Mouse (Mus musculus) lung, embryonic 16.5 days (tissue): ENCODE measurements around the gene Pld2. TPM values are rescaled to one million over a fixed set of nuclear protein-coding genes. Genes with fewer than 3 reads are reported as not detected.

Source experiments
- ATAC-seq: fragments of 200-750 bp; cut with Nextera tagmentation; 2 replicates; pipeline ENCODE4 v1.8.0; 2017; ENCODE audit warnings: low read depth, mild to moderate bottlenecking, moderate library complexity
- H3K27ac ChIP-seq: fragments of 300-500 bp; sonication (generic); 2 replicates; pipeline ENCODE4 v1.5.1; 2014; ENCODE audit warnings: mild to moderate bottlenecking, control low read depth, low read length
- H3K27me3 ChIP-seq: fragments of 300-500 bp; sonication (generic); 2 replicates; pipeline ENCODE4 v1.6.1; 2014; ENCODE audit warnings: low read depth, low read length, mixed read lengths; ENCODE audit not compliant: control insufficient read depth, insufficient read depth
- H3K36me3 ChIP-seq: fragments of 300-500 bp; sonication (generic); 2 replicates; pipeline ENCODE4 v1.6.1; 2014; ENCODE audit warnings: low read length; ENCODE audit not compliant: control insufficient read depth, insufficient read depth
- H3K4me1 ChIP-seq: fragments of 300-500 bp; sonication (generic); replicated peaks from 2 replicates; pipeline ENCODE4 v1.6.1; 2014; ENCODE audit warnings: low read length, mixed read lengths; ENCODE audit not compliant: control insufficient read depth, insufficient read depth
- H3K4me2 ChIP-seq: fragments of 300-500 bp; sonication (generic); 2 replicates; pipeline ENCODE4 v1.6.1; 2014; ENCODE audit warnings: low read depth, low read length, control low read depth
- H3K4me3 ChIP-seq: fragments of 300-500 bp; sonication (generic); 2 replicates; pipeline ENCODE4 v1.5.1; 2014; ENCODE audit warnings: mild to moderate bottlenecking, low read length, control low read depth
- H3K9ac ChIP-seq: fragments of 300-500 bp; sonication (generic); 2 replicates; pipeline ENCODE4 v1.6.1; 2014; ENCODE audit warnings: low read length, control low read depth
- H3K9me3 ChIP-seq: fragments of 300-500 bp; sonication (generic); 2 replicates; pipeline ENCODE4 v1.6.1; 2016; ENCODE audit warnings: low read length; ENCODE audit not compliant: control insufficient read depth
- WGBS: fragments of 180-500 bp; shearing (Covaris S2); extraction: QIAGEN DNeasy Blood & Tissue Kit; methylation state at CpG from one replicate; pipeline ENCODE4 v1.1.7; 2014; 5-methylcytosine and 5-hydroxymethylcytosine counted together
- polyA plus RNA-seq: library from polyadenylated mRNA; unstranded; fragments of >200 nt; fragmentation: Nextera tagmentation; extraction: Ambion mirVana; gene quantifications from 2 replicates; pipeline ENCODE4 v1.2.1, GENCODE M21; 2015

Gene Pld2
- polyA plus RNA-seq, 1 experiment from 2014 or later: 12.5 TPM

DNA sequence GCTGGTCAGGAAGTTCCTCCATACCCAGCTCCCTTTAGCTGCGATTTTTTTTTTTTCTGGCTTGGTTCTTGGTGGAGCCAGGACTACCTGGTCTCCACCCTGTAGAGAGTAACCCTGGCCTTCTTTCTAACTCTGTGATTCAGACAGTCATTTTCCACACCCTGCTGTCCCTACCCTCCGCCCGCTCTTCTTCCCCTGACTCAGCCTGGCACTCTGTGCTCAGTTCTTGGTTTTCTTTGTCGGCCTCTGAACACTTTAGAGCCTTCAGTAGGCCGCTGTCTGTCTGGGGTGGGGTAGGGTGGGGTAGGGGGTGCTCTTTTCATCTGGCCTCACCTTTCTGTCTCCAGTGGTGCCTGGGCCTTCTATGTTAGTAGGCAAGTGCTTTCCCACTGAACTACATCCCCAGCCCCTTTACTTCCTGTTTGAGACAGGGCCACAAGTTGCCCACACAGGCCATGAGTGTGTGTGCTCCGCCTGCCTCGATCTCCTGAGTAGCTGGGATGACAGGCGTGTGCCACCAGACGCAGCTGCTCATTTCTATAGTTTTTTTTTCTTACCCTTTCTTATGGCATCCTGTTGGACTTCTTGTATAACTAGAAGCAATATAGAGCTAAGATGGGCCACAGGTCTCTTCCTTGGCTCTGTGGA is 40.0 kb downstream of the Pld2 start:
- no peaks in the 10 kb centered on the region for H3K36me3 ChIP-seq
- H3K4me2 ChIP-seq: no peak overlapping the region
- peaks cover 53% of the 10 kb centered on the region for H3K4me1 ChIP-seq
- 75% methylated on average over 9 of the region's 9 CpGs for WGBS
- ATAC-seq: no peak
- no peaks in the 10 kb centered on the region for H3K27me3 ChIP-seq
- no peaks in the 10 kb centered on the region for H3K9me3 ChIP-seq
- 0 out of 2 replicates have a peak overlapping the region, but pooled peaks have one; percentile 44 for H3K27ac ChIP-seq
- no peak overlapping the region for H3K4me3 ChIP-seq
- no peak overlapping the region for H3K9ac ChIP-seq

DNA sequence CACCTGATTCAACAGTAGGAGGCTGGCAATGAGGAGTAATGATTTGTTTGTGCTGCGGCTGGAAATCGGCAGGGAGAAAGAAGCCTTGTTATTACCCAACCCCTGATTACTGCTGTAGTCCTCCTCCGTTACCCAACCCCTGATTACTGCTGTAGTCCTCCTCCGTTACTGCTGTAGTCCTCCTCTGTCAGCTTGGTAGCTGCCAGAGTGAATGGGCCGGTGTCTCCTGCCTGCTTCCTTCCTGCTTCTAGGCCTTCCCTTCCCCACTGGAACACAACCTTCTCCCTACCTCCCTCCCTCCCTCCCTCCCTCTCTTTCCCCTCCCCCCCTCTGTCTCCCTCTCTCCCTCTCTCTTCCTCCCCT is 40.5 kb downstream of the Pld2 start:
- H3K27me3 ChIP-seq: no peaks in the 10 kb centered on the region
- H3K27ac ChIP-seq: 0 out of 2 replicates have a peak overlapping the region, but pooled peaks have one; percentile 44
- H3K9ac ChIP-seq: no peak overlapping the region
- no peak for ATAC-seq
- no peaks in the 10 kb centered on the region for H3K36me3 ChIP-seq
- whole genome bisulfite sequencing: 52% methylated on average over 5 of the region's 5 CpGs
- no peak overlapping the region for H3K4me3 ChIP-seq
- H3K4me2 ChIP-seq: no peak overlapping the region
- peaks cover 58% of the 10 kb centered on the region for H3K4me1 ChIP-seq
- no peaks in the 10 kb centered on the region for H3K9me3 ChIP-seq

DNA sequence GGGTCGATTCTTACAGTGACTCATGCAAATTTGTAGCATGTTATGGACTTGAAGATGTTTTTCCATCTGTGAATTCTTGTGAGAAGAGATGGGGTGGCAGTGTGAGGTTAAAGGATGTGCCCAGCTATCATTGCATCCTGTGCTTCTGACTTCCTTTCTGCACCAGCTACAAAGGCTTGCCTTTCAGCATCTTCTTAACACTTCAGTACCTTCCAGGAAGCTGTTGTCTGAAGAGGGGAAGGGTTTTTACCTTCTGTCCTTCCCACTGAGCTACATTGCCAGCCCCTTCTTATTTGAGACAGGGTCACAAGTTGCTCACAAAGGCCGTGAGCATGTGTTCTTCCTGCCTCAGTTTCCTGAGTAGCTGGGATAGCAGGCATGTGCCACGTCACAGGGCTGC is 41.1 kb downstream of the Pld2 start:
- Histone ChIP-seq H3K9ac (no peak overlapping the region), H3K4me3 (no peak overlapping the region), H3K9me3 (no peaks in the 10 kb centered on the region), H3K36me3 (no peaks in the 10 kb centered on the region), H3K27ac (no peak overlapping the region), H3K4me2 (no peak overlapping the region), H3K4me1 (peaks cover 60% of the 10 kb centered on the region), H3K27me3 (no peaks in the 10 kb centered on the region)
- no peak for ATAC-seq
- 67% methylated on average over 3 of the region's 3 CpGs for WGBS

DNA sequence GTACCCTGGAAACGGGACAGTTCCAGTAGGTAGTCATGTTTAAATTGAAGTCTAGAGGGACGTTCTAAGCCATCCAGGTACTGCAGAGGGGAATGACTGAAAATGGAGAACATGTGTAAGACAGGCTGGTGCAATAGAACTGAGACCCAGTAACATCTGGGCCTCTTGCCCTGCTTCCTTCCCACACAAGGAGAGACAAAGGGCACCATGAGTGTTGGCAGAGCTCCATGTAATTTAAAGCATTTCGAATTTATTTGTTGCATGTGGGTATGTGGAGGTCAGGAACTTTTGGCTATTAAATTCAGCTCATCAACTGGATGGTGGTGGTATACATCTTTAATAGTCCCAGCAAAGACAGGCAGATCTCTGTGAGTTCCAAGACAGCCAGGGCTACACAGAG is 42.3 kb downstream of the Pld2 start:
- ATAC-seq: no peak

DNA sequence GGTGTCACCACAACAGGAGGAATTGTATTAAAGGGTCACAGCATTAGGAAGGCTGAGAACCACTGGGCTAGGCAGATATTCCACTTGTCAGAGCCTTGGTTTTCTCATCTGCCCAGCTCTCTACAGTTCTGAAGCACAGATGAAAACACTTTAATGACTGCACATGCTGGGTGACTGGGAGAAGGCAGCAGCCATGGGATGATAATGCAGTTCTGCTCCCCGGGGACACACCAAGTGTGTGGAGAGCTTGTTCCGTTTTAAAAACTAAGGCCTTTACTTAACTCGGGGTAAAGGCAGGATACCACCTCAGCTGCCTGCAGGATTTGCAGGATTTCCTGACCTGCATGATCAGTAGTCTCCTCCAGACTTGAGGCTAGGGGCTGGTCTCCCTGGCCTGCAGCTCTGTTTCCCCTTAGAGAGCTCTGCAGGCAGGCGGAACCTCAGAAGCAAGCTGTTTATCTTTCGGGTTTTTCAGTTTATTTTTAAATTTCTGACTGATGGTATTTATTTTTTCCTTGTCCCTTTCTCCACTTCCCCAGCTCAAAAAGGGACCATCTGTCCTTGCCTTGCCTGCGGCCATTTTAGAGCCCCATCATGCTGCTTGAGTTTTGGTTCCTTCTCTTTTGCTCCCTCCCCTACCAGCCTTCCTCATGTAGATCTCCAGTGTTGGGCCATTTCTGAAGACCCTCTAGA is 43.3 kb downstream of the Pld2 start:
- 0 out of 2 replicates have a peak, but pooled peaks have one; percentile 23 for ATAC-seq
- WGBS: 34% methylated on average over 6 of the region's 6 CpGs
- Histone ChIP-seq H3K9ac (no peak overlapping the region), H3K27me3 (no peaks in the 10 kb centered on the region), H3K36me3 (no peaks in the 10 kb centered on the region), H3K4me3 (no peak overlapping the region), H3K27ac (peak overlapping the region; percentile 58), H3K4me1 (peaks cover 49% of the 10 kb centered on the region), H3K9me3 (no peaks in the 10 kb centered on the region), H3K4me2 (no peak overlapping the region)

More for the DNA sequence above, 42.3 kb downstream of the Pld2 start:
- Histone ChIP-seq H3K9me3 (no peaks in the 10 kb centered on the region), H3K27me3 (no peaks in the 10 kb centered on the region), H3K9ac (no peak overlapping the region), H3K36me3 (no peaks in the 10 kb centered on the region), H3K4me2 (no peak overlapping the region), H3K4me3 (no peak overlapping the region), H3K27ac (0 out of 2 replicates have a peak overlapping the region, but pooled peaks have one; percentile 58), H3K4me1 (peaks cover 56% of the 10 kb centered on the region)
- 36% methylated on average over 3 of the region's 3 CpGs for WGBS

DNA sequence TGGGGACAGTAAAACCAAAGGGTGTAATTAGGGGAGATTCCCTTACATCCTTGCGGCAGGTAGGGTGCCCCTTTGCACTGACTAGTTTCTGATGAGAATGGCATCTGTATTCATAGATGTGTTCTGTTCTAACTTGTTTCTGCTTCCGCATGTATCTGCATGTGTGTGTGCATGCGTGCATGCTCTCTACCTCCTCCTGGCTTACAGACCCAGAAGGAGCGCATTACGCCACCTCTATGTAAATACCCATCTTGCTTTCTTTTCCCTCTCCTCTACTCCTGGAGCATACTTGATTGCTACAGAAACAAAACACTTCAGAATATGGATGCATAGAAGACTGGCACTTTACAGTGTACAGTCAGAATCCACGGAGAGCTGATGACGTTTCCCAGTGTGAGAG is 43.9 kb downstream of the Pld2 start:
- H3K4me1 ChIP-seq: peaks cover 44% of the 10 kb centered on the region
- H3K4me2 ChIP-seq: no peak overlapping the region
- peak overlapping the region; percentile 58 for H3K27ac ChIP-seq
- H3K9me3 ChIP-seq: no peaks in the 10 kb centered on the region
- H3K4me3 ChIP-seq: no peak overlapping the region
- no peak for ATAC-seq
- WGBS: 75% methylated on average over 7 of the region's 7 CpGs
- no peak overlapping the region for H3K9ac ChIP-seq
- H3K27me3 ChIP-seq: no peaks in the 10 kb centered on the region
- H3K36me3 ChIP-seq: no peaks in the 10 kb centered on the region

DNA sequence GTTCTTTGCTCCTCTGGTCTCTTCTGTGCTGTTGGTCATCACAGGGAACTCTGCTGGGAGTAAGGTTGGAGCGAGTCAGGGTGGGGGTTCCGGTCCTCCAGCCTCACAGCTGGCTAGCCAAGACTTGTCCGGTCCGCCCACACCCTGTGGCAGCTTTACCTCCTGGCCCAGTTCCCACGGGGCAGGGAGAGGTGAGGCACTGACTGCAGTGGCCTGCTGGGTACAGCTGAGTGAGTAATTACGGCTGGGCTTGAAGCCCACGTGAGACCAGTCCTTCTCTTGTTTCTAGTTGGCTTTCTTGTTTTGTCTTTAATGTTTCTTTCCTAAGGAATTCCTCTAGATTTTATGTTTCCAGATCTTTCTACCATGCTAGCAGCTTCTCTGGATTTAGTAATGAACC is 45.6 kb downstream of the Pld2 start:
- Histone ChIP-seq H3K27me3 (no peaks in the 10 kb centered on the region), H3K9ac (no peak overlapping the region), H3K4me2 (no peak overlapping the region), H3K27ac (0 out of 2 replicates have a peak overlapping the region, but pooled peaks have one; percentile 36), H3K4me1 (peaks cover 28% of the 10 kb centered on the region), H3K36me3 (no peaks in the 10 kb centered on the region), H3K9me3 (no peaks in the 10 kb centered on the region), H3K4me3 (no peak overlapping the region)
- 32% methylated on average over 7 of the region's 7 CpGs for WGBS
- ATAC-seq: peak; percentile 80

DNA sequence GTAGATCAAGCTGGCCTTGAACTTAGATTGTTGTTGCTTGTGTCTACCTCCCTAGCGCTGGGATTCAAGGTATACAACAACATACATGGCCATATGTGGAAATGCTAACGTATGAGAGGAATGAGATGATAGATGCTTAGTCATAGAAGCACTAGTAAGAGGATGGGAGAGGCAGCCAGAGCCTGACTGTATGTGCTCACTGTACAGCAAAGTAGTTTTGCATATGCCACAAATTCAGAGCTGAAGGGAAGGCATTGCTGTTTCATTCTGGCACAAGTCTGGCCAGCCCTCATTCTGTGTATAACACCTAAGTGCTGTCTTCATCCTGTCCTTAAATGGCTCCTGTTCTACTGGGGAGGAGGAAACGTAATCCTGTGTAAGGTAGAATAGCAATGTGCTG is 46.4 kb downstream of the Pld2 start:
- H3K4me1 ChIP-seq: peaks cover 28% of the 10 kb centered on the region
- no peak overlapping the region for H3K27ac ChIP-seq
- no peaks in the 10 kb centered on the region for H3K9me3 ChIP-seq
- no peak overlapping the region for H3K4me3 ChIP-seq
- WGBS: 75% methylated on average over 3 of the region's 3 CpGs
- no peaks in the 10 kb centered on the region for H3K36me3 ChIP-seq
- no peak overlapping the region for H3K4me2 ChIP-seq
- H3K9ac ChIP-seq: no peak overlapping the region
- ATAC-seq: no peak
- H3K27me3 ChIP-seq: no peaks in the 10 kb centered on the region

DNA sequence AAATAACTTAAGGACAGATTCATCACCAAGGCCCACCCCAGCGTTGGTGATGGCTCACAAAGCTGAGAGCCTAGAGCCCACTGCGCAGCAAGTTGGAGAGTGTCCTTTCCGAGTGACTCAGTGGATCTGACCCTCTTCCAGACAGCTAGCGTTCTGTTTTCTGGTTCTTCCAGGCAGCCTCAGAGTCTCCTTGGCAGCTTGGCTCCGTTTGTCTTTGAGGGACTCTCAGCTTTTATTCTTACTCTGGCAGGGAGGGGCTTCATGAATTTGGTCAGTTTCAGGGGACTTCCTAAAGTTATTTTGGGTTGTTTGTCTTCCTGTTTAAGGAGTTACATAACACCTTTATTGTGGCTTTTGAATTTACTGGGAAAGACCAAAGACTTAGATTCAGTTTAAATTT is 47.1 kb downstream of the Pld2 start:
- no peak overlapping the region for H3K4me3 ChIP-seq
- H3K27ac ChIP-seq: no peak overlapping the region
- H3K9me3 ChIP-seq: no peaks in the 10 kb centered on the region
- ATAC-seq: no peak
- H3K36me3 ChIP-seq: no peaks in the 10 kb centered on the region
- WGBS: 66% methylated on average over 5 of the region's 5 CpGs
- H3K4me1 ChIP-seq: peaks cover 28% of the 10 kb centered on the region
- no peak overlapping the region for H3K4me2 ChIP-seq
- H3K27me3 ChIP-seq: no peaks in the 10 kb centered on the region
- H3K9ac ChIP-seq: no peak overlapping the region
